Mouse (Mus musculus) MEL (cell line): Measurements from ENCODE around the gene Ywhah.

ENCODE experiments used
- CTCF ChIP-seq, 3 experiments: IDR thresholded peaks in 2 of 3; conservative IDR thresholded peaks in 1 of 3; 2 replicates each; pipeline ENCODE4 v1.5.1; 2011 to 2012; ENCODE audit warnings: low read length in 3 of 3, low read depth in 2 of 3, mild to moderate bottlenecking in 2 of 3, improper control_type of control experiment in 1 of 3, inconsistent platforms in 1 of 3, mixed read lengths in 1 of 3, moderate library complexity in 1 of 3; ENCODE audit not compliant: control insufficient read depth in 1 of 3, insufficient read depth in 1 of 3, poor library complexity in 1 of 3, severe bottlenecking in 1 of 3
- MAZ ChIP-seq: IDR thresholded peaks from 2 replicates; pipeline ENCODE4 v1.6.1; 2012; ENCODE audit warnings: low read depth, mild to moderate bottlenecking, inconsistent platforms, low read length, improper control_type of control experiment

DNA sequence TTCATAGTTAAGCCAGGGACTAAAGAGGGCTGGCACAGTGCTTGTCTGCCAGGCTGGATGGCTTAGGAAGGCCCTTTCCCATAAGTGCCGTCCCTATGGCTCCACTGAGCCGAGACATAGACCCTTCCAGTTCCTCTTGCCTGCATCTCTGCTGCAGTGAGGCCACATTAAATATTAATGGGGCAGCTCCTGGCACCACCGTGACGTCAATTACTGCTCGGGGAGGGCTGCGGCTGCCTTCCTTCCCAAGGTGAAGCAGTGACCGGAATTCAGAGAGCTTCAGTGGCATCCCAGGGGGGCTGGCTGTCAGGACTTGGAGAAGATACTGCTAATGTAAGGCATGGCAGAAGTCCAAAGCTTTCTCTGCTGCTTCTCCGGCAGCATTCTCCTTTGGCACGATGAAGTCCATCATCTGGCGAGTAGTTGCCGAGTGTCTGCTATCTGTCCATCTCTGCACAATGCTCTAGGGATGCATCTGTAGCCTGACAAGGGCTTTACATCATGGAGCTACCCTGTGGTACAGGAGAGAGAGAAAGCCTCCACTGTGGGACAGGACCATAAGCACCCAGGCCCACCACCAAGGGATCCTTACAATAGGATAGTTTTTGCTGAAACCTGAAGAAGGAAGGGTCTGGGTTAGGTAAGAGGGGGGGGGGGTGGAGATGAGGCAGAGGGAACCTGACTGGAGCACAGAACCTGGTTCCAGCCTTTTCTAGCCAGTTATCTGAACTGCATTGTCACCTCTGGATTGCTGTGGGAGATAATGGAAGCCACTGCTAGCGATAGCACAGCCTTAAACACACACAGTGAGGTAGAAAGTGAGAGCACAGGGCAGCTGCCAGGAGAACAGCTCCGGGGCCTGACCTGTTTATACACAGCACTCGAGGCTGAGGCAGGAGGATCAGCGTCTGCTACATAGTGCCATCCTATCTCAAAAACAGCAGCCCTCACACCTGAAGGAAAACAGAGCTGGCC lies 7.2 kb upstream of the Ywhah start:
- no peak for TF ChIP-seq MAZ
- no peak for TF ChIP-seq CTCF (IDR thresholded peaks at IDR 0.05 in 2 of 3, conservative IDR thresholded peaks at IDR 0.05 in 1 of 3; ENCODE audit: control insufficient read depth in 1 of 3, insufficient read depth in 1 of 3, low read depth in 2 of 3, low read length in 3 of 3, poor library complexity in 1 of 3, severe bottlenecking in 1 of 3)
